Mouse (Mus musculus) midbrain, embryonic 14.5 days (tissue): ENCODE results near the gene Nptxr. TPM values are rescaled to one million over a fixed set of nuclear protein-coding genes. Genes with fewer than 3 reads are reported as not detected.
A peak's percentile ranks its signal among the peaks of the same experiment; 100 is the strongest.

ENCODE experiments used
- ATAC-seq: fragments of 200-750 bp; cut with Nextera tagmentation; 2 replicates; pipeline ENCODE4 v1.8.0; 2017; ENCODE audit warnings: moderate number of reproducible peaks, moderate library complexity; ENCODE audit not compliant: low FRiP score, low TSS enrichment
- DNase-seq: peaks from one replicate; pipeline ENCODE4 v3.0.0-alpha.2; 2015
- H3K27ac ChIP-seq: fragments of 300-500 bp; sonication (generic); replicated peaks from 2 replicates; pipeline ENCODE4 v1.5.1; 2014; ENCODE audit warnings: mild to moderate bottlenecking, low read depth, low read length, moderate library complexity
- H3K27me3 ChIP-seq: fragments of 300-500 bp; sonication (generic); 2 replicates; pipeline ENCODE4 v1.6.1; 2014; ENCODE audit warnings: low read length, control low read depth, mixed read lengths; ENCODE audit not compliant: control insufficient read depth, insufficient read depth
- H3K36me3 ChIP-seq: fragments of 300-500 bp; sonication (generic); 2 replicates; pipeline ENCODE4 v1.6.1; 2014; ENCODE audit warnings: low read length, control low read depth; ENCODE audit not compliant: control insufficient read depth, insufficient read depth
- H3K4me1 ChIP-seq: fragments of 300-500 bp; sonication (generic); 2 replicates; pipeline ENCODE4 v1.6.1; 2014; ENCODE audit warnings: mild to moderate bottlenecking, antibody characterized with exemption, low read length, control low read depth; ENCODE audit not compliant: control insufficient read depth, insufficient read depth
- H3K4me2 ChIP-seq: fragments of 300-500 bp; sonication (generic); 2 replicates; pipeline ENCODE4 v1.6.1; 2014; ENCODE audit warnings: mild to moderate bottlenecking, low read length, moderate library complexity
- H3K4me3 ChIP-seq: fragments of 300-500 bp; sonication (generic); replicated peaks from 2 replicates; pipeline ENCODE4 v1.5.1; 2014; ENCODE audit warnings: low read depth, low read length
- H3K9ac ChIP-seq: fragments of 300-500 bp; sonication (generic); replicated peaks from 2 replicates; pipeline ENCODE4 v1.6.1; 2014; ENCODE audit warnings: mild to moderate bottlenecking, low read length, moderate library complexity
- H3K9me3 ChIP-seq: fragments of 300-500 bp; sonication (generic); 2 replicates; pipeline ENCODE4 v1.6.1; 2016; ENCODE audit warnings: low read length, control low read depth, mixed read lengths; ENCODE audit not compliant: control insufficient read depth
- WGBS: fragments of 180-500 bp; shearing (Covaris S2); extraction: QIAGEN DNeasy Blood & Tissue Kit; methylation state at CpG from one replicate; pipeline ENCODE4 v1.1.7; 2014; 5-methylcytosine and 5-hydroxymethylcytosine counted together
- polyA plus RNA-seq: library from polyadenylated mRNA; unstranded; fragments of >200 nt; fragmentation: Nextera tagmentation; extraction: Ambion mirVana; gene quantifications from 2 replicates; pipeline ENCODE4 v1.2.1, GENCODE M21; 2014

Nptxr gene
- polyA plus RNA-seq, 1 experiment from 2014 or later: 17.8 TPM

GRCm38 (mm10) chr15:79757118-79757517 lies 47.4 kb downstream of the Nptxr start:
- Histone ChIP-seq H3K9ac (no peak overlapping the region), H3K4me2 (no peak overlapping the region), H3K4me3 (no peak overlapping the region), H3K4me1 (peaks cover 6% of the 10 kb centered on the region; the same call in 1 of the 2 replicates), H3K27me3 (no peaks in the 10 kb centered on the region), H3K36me3 (peaks cover 11% of the 10 kb centered on the region), H3K9me3 (no peaks in the 10 kb centered on the region), H3K27ac (no peak overlapping the region)
- ATAC-seq (no peak), DNase-seq (no peak)
- WGBS: 96% methylated on average over 3 of the region's 3 CpGs

DNA sequence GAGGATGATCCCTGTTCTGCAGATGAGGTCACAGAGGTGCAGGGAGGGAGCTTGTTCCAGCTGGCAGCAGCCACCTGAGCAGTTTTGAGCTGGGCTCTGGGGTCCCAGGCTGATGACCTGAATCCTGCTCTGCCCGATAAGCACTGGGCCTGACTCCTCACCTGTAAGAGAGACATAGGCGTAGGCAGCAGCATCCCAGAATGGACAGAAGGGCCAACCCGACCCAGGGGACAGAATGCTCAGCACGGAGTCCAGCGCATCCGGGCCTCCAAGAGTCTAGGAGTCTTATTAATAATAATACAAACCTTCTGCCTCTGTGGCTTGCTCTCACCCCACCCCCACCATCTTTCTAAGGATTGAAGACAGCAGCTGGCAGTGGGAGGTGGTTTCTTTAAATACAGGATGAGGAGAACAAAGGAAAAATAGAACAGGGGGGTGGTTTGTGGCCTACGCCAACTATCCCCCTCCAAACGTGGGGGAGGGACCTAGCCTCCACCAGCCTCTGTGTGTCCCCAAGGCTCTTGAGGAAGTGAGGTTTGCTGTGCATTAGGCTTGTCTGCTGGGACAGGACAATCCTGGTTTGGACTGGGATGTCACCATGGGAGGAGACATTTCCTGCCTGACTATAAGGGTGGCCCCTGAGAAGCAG lies 48.5 kb downstream of the Nptxr start:
- Histone ChIP-seq H3K27ac (peak overlapping the region; percentile 37; the same call in 1 of the 2 replicates), H3K9me3 (no peaks in the 10 kb centered on the region), H3K4me3 (no peak overlapping the region), H3K9ac (no peak overlapping the region), H3K27me3 (no peaks in the 10 kb centered on the region), H3K36me3 (peaks cover 1% of the 10 kb centered on the region; the same call in 1 of the 2 replicates), H3K4me1 (peaks cover 6% of the 10 kb centered on the region; the same call in 1 of the 2 replicates), H3K4me2 (no peak overlapping the region)
- DNase-seq: no peak
- WGBS: 61% methylated on average over 8 of the region's 8 CpGs
- ATAC-seq: no peak

GRCm38 (mm10) chr15:79755176-79755575 lies 49.4 kb downstream of the Nptxr start:
- no peak for DNase-seq

DNA sequence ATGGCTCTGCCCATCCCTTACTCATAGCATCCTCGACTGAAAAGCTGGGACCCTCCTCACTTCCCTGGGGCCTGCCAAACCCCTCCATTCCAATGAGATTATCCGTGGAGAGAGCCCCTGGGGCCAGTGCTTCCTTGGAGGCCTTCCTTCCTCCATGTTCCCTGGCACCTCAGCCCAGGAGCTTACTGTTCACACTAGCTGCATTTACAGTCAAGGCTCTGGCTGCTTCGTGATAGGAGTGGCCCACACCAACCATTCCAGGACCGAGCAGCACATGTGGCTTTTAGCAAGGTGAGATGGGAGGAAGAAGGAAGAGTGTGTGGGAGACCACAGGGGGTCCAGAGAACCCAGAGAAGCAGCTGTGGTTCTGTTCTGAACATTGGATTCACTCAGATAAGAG lies 50.7 kb downstream of the Nptxr start:
- Histone ChIP-seq H3K4me3 (no peak overlapping the region), H3K4me1 (peaks cover 6% of the 10 kb centered on the region; the same call in 1 of the 2 replicates), H3K36me3 (no peaks in the 10 kb centered on the region; the same call in 1 of the 2 replicates), H3K27me3 (no peaks in the 10 kb centered on the region), H3K9ac (peak overlapping the region; percentile 16; the same call in 1 of the 2 replicates), H3K27ac (no peak overlapping the region), H3K9me3 (no peaks in the 10 kb centered on the region), H3K4me2 (no peak overlapping the region)
- 58% methylated on average over 4 of the region's 4 CpGs for WGBS
- DNase-seq (no peak), ATAC-seq (no peak)

More at GRCm38 (mm10) chr15:79755176-79755575, 49.4 kb downstream of the Nptxr start:
- no peak overlapping the region for H3K9ac ChIP-seq
- H3K36me3 ChIP-seq: no peaks in the 10 kb centered on the region; the same call in 1 of the 2 replicates
- no peak overlapping the region for H3K27ac ChIP-seq
- no peak overlapping the region for H3K4me3 ChIP-seq
- 88% methylated on average over 4 of the region's 4 CpGs for WGBS
- no peaks in the 10 kb centered on the region for H3K9me3 ChIP-seq
- H3K27me3 ChIP-seq: no peaks in the 10 kb centered on the region
- H3K4me2 ChIP-seq: no peak overlapping the region
- peaks cover 6% of the 10 kb centered on the region; the same call in 1 of the 2 replicates for H3K4me1 ChIP-seq
- ATAC-seq: no peak

GRCm38 (mm10) chr15:79753420-79753752 lies 51.2 kb downstream of the Nptxr start:
- H3K9me3 ChIP-seq: no peaks in the 10 kb centered on the region
- ATAC-seq: no peak
- no peak for DNase-seq
- 0 out of 2 replicates have a peak overlapping the region, but pooled peaks have one; percentile 16 for H3K9ac ChIP-seq
- H3K36me3 ChIP-seq: no peaks in the 10 kb centered on the region; the same call in 1 of the 2 replicates
- no peak overlapping the region for H3K4me2 ChIP-seq
- WGBS: 92% methylated on average over 3 of the region's 3 CpGs
- H3K27me3 ChIP-seq: no peaks in the 10 kb centered on the region
- peaks cover 6% of the 10 kb centered on the region; the same call in 1 of the 2 replicates for H3K4me1 ChIP-seq
- H3K27ac ChIP-seq: no peak overlapping the region
- H3K4me3 ChIP-seq: no peak overlapping the region

GRCm38 (mm10) chr15:79752742-79753419 lies 51.7 kb downstream of the Nptxr start:
- Histone ChIP-seq H3K9ac (no peak overlapping the region), H3K27ac (no peak overlapping the region), H3K9me3 (no peaks in the 10 kb centered on the region), H3K4me1 (peaks cover 6% of the 10 kb centered on the region; the same call in 1 of the 2 replicates), H3K4me3 (no peak overlapping the region), H3K4me2 (no peak overlapping the region), H3K27me3 (no peaks in the 10 kb centered on the region), H3K36me3 (no peaks in the 10 kb centered on the region; the same call in 1 of the 2 replicates)
- ATAC-seq: peak; percentile 58; the same call in 1 of the 2 replicates
- peak; percentile 84 for DNase-seq
- 25% methylated on average over 11 of the region's 11 CpGs for WGBS

GRCm38 (mm10) chr15:79751772-79752171 lies 52.8 kb downstream of the Nptxr start:
- H3K9ac ChIP-seq: no peak overlapping the region
- no peaks in the 10 kb centered on the region; the same call in 1 of the 2 replicates for H3K36me3 ChIP-seq
- H3K9me3 ChIP-seq: no peaks in the 10 kb centered on the region
- no peaks in the 10 kb centered on the region for H3K27me3 ChIP-seq
- WGBS: 85% methylated on average over 17 of the region's 17 CpGs
- H3K4me3 ChIP-seq: no peak overlapping the region
- ATAC-seq (no peak), DNase-seq (no peak)
- H3K4me2 ChIP-seq: no peak overlapping the region
- H3K27ac ChIP-seq: no peak overlapping the region
- H3K4me1 ChIP-seq: peaks cover 6% of the 10 kb centered on the region; the same call in 1 of the 2 replicates

- WGBS: 90% methylated on average over 8 of the region's 8 CpGs
- no peak overlapping the region for H3K4me2 ChIP-seq
- no peak for DNase-seq
- no peaks in the 10 kb centered on the region for H3K27me3 ChIP-seq
- H3K27ac ChIP-seq: no peak overlapping the region
- H3K9me3 ChIP-seq: no peaks in the 10 kb centered on the region
- no peaks in the 10 kb centered on the region for H3K36me3 ChIP-seq
- H3K9ac ChIP-seq: no peak overlapping the region
- H3K4me3 ChIP-seq: no peak overlapping the region
- H3K4me1 ChIP-seq: no peaks in the 10 kb centered on the region
- no peak for ATAC-seq
These were observed 54.3 kb downstream of the Nptxr start for GRCm38 (mm10) chr15:79750266-79750665.
